Mouse (Mus musculus): ENCODE results near the gene Snf8. TPM values are rescaled to one million over a fixed set of nuclear protein-coding genes. Genes with fewer than 3 reads are reported as not detected.

Snf8 gene
- total and polyA plus RNA-seq, 3 experiments = 70.8 to 199 (median 113) TPM

DNA sequence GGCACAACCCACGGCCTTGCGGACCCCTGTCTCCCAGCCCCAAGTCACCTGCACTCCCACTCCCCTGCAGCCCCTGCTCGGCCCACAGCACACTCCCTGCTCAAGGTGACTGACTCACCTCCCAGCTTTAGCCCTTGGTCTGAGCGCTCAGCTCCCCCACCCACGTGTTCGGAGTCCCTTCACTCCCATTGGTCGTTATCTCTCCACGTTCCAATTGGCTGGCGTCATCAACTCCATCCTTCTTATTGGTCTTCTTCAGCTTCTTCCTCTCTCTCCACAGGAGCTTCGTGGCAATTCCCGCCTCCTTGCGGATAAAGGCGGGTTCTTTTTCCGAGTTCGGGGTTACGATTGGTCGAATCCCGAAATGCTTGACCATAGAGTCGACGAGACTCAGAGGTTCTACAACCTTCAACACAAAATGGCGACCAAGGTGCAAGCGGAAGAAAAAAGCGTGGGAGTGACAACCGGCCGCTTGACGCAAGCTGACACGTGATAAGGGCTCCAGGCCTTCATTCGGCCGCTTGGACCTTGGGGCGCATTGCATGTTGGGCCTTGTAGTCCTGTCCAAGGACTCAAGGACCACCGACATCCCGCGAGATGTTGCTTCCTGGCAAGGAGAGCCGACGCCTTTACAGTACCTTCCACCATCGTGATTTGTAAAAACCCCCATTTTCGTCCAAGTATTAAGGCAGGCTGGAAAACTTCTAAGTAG, 41.0 kb downstream of the Snf8 start, which contains the start of gene Atp5g1 (continued):
- no peak for TF ChIP-seq RAD21 (IDR thresholded peaks at IDR 0.05; ENCODE audit: low read depth, low read length)
- TF ChIP-seq MXI1 (IDR thresholded peaks at IDR 0.05; ENCODE audit: low read depth, low read length) = peak; percentile 99
- peak; percentile 98 for TF ChIP-seq MYC (IDR thresholded peaks at IDR 0.05; ENCODE audit: low read depth, low read length)
- TF ChIP-seq USF2 (conservative IDR thresholded peaks at IDR 0.05; ENCODE audit: low read depth, low read length) = peak; percentile 82
- peak; percentile 93 for TF ChIP-seq ELF1 (IDR thresholded peaks at IDR 0.05; ENCODE audit: low read depth, low read length)
- no peak for TF ChIP-seq ZKSCAN1 (IDR thresholded peaks at IDR 0.05; ENCODE audit: borderline replicate concordance, low read depth, low read length)
- TF ChIP-seq EP300 (IDR thresholded peaks at IDR 0.05; ENCODE audit: low read length) = no peak
- TF ChIP-seq ZNF384 (IDR thresholded peaks at IDR 0.05; ENCODE audit: low read depth, low read length) = peak; percentile 74

DNA sequence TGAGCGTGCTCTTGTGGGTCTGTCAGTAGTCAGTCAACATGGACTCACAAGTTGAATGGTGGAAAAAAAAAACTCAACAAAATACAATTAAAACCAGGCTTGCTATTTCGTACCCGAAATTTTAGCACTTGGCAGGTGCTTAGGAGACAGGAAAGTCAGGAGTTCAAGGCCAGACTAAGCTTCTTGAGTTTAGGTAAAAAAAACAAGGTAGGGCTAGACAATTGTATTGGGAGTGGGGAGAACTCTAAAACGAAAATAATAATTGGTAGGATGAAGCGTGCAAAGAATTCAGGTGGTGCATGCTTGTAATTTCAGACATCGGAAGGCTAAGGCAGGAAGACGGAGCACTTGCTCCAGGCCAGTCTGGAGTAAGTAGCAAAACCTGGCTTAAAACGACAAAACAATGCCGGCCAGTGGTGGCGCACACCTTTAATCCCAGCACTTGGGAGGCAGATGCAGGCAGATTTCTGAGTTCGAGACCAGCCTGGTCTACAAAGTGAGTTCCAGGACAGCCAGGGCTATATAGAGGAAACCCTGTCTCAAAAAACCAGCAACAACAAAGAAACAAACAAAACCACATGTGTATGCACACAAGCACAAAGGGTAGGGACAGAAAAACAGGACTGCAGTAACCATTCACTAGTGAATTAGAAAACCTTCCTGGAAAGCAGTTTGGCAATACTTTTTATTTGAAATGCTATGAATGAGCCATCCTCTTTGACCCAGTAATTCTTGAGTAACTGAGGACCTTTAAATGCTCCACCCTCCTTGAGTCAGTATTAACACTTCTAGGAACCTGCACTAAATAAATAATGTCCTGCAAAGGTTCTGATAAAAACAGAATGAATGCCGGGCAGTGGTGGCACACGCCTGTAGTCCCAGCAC, 41.8 kb downstream of the Snf8 start:
- Histone ChIP-seq H3K4me3 (replicated peaks in 1 of 3; ENCODE audit: low read depth in 2 of 3, low read length in 2 of 3, poor library complexity in 1 of 3) (peak overlapping the region; percentile 30 to 55 (median 32)), H3K27me3 (replicated peaks) (no peaks in the 10 kb centered on the region), H3K4me1 (ENCODE audit: control insufficient read depth in 1 of 2, insufficient read depth in 2 of 2) (peaks cover 7 to 24% of the 10 kb centered on the region in 2 experiments), H3K27ac (ENCODE audit: insufficient read depth, low read depth) (peak overlapping the region; percentile 30; the same call in 1 of the 2 replicates), H3K9me3 (replicated peaks; ENCODE audit: low read length) (no peaks in the 10 kb centered on the region), H3K9ac (ENCODE audit: insufficient read depth, low read depth) (peak overlapping the region; percentile 77), H3K36me3 (replicated peaks in 1 of 2; ENCODE audit: control insufficient read depth in 1 of 2, insufficient read depth in 1 of 2, low read length in 1 of 2) (peaks cover 13 to 20% of the 10 kb centered on the region in 2 experiments), H3K79me2 (replicated peaks; ENCODE audit: control insufficient read depth, extremely low read depth, insufficient read depth, poor library complexity, severe bottlenecking) (peaks cover 17% of the 10 kb centered on the region), H3K4me2 (ENCODE audit: insufficient read depth, low read depth, poor library complexity, severe bottlenecking) (peak overlapping the region; percentile 71)
- dilution Hi-C loops (cut with MboI; ENCODE audit: extremely low pct_ligation_motif_present, extremely low pct_unique_long_range_greater_than_20kb, low sequenced_read_pairs) = no loop called here
- 0 out of 2 replicates have a peak, but pooled peaks have one; percentile 5 for TF ChIP-seq ETS1 (conservative IDR thresholded peaks at IDR 0.05; ENCODE audit: low read depth, low read length)
- TF ChIP-seq TCF12 (IDR thresholded peaks at IDR 0.05; ENCODE audit: low read depth, low read length) = no peak
- no peak for TF ChIP-seq ZNF384 (IDR thresholded peaks at IDR 0.05; ENCODE audit: low read depth, low read length)
- no peak for TF ChIP-seq SIN3A (IDR thresholded peaks at IDR 0.05; ENCODE audit: low read length)
- no peak for TF ChIP-seq ZMIZ1 (IDR thresholded peaks at IDR 0.05; ENCODE audit: low read depth, low read length)
- no peak for TF ChIP-seq MAFK (IDR thresholded peaks at IDR 0.05; ENCODE audit: insufficient replicate concordance, low read length)
- TF ChIP-seq CHD1 (IDR thresholded peaks at IDR 0.05; ENCODE audit: low read depth, low read length) = peak; percentile 97
- 0 out of 2 replicates have a peak, but pooled peaks have one; percentile 67 for TF ChIP-seq TBP (conservative IDR thresholded peaks at IDR 0.05; ENCODE audit: low read depth, low read length)
- no peak for TF ChIP-seq JUN (IDR thresholded peaks at IDR 0.05; ENCODE audit: insufficient read depth, low read depth, low read length)
- TF ChIP-seq USF2 (conservative IDR thresholded peaks at IDR 0.05; ENCODE audit: low read depth, low read length) = no peak
- 0 out of 2 replicates have a peak, but pooled peaks have one; percentile 39 for TF ChIP-seq RCOR1 (conservative IDR thresholded peaks at IDR 0.05; ENCODE audit: low read depth, low read length)
- in situ Hi-C loops (cut with MboI; ENCODE audit: low pct_ligation_motif_present, low pct_unique_long_range_greater_than_20kb, low sequenced_read_pairs) = no loop called here
- no peak for DNase-seq (ENCODE audit: extremely low read depth)
